Mouse (Mus musculus): ENCODE results near the gene Kif2c.
A peak's percentile ranks its signal among the peaks of the same experiment; 100 is the strongest.

DNA sequence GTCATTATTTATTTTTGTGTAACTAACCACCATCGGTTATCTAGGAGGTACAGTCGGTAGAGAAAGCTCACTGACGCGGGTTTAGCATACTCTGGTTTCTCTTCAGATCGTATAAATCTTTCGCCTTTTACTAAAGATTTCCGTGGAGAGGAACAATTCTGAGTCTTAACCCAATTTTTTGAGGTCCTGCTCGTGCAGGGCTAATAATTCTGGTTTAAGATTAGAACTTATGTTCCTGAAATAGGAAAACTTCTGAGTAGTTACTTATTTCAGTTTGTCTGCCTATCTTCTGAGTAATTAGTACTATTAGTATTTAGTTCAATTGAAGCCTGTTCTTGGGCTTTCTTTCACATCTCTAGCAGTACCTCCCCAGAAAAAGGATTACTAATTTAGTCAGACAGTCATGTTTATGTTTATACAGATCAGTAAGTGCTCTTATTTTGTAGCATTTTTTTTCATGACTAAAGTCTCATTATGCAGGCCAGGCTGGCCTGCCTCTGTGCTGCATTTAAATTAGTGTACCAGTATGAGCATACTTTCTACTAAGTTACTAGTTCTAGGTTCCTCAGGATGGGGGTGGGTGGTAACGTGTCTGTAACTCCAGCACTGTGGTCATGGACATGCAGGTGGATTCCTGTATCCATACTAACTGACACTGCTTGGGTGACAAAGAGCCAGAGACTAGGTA, 7.6 kb upstream of the Kif2c start:
- no peak for TF ChIP-seq CTCF (IDR thresholded peaks at IDR 0.05; ENCODE audit: low read depth, low read length)
- peak; percentile 34; the same call in 1 of the 2 replicates for TF ChIP-seq POLR2A (IDR thresholded peaks at IDR 0.05; ENCODE audit: extremely low read depth, insufficient read depth, low read length)
